Comparison of ENCODE assay signal across 9 mouse cellular contexts in genomic region chr9:92412045-92412444, GRCm38 (mm10). TPM values are rescaled to one million over a fixed set of nuclear protein-coding genes. Genes with fewer than 3 reads are reported as not detected.
A peak's percentile ranks its signal among the peaks of the same experiment; 100 is the strongest.
DNase-seq lines count a peak whose midpoint lies in the region; ATAC-seq and TF ChIP-seq lines count a peak whose summit lies in the region.
"Had no signal": no experiment of that assay in that cellular context is flagged by ENCODE, and none has a peak within 500 bp of the region (broad histone marks: within the 10 kb centered on the region; RNA-seq: fewer than 3 reads in every experiment).

No protein-coding gene starts in this region.

- no peak overlapping the region for H3K27ac ChIP-seq in kidney, embryonic 15.5 days
- H3K27ac ChIP-seq in heart, embryonic 13.5 days (replicated peaks): 0 out of 2 replicates have a peak overlapping the region, but pooled peaks have one; percentile 62
- no peak overlapping the region for H3K27ac ChIP-seq in midbrain, embryonic 15.5 days
- H3K27ac ChIP-seq: embryonic facial prominence, embryonic 13.5 days had no signal

- TF ChIP-seq CTCF in brain, embryonic 14.5 days (IDR thresholded peaks at IDR 0.05; ENCODE audit: borderline replicate concordance, extremely low read depth, insufficient read depth, insufficient read length): no peak

- no peaks in the 10 kb centered on the region for H3K36me3 ChIP-seq in kidney, embryonic 15.5 days
- no peaks in the 10 kb centered on the region for H3K36me3 ChIP-seq in heart, embryonic 13.5 days
- H3K36me3 ChIP-seq in midbrain, embryonic 15.5 days (replicated peaks): no peaks in the 10 kb centered on the region
- H3K36me3 ChIP-seq: embryonic facial prominence, embryonic 13.5 days had no signal

- H3K9me3 ChIP-seq in kidney, embryonic 15.5 days (replicated peaks): no peaks in the 10 kb centered on the region
- H3K9me3 ChIP-seq in heart, embryonic 13.5 days: no peaks in the 10 kb centered on the region; the same call in 1 of the 2 replicates
- H3K9me3 ChIP-seq in midbrain, embryonic 15.5 days: no peaks in the 10 kb centered on the region
- H3K9me3 ChIP-seq: embryonic facial prominence, embryonic 13.5 days had no signal

- no peak overlapping the region for H3K4me3 ChIP-seq in kidney, embryonic 15.5 days (replicated peaks)
- H3K4me3 ChIP-seq in heart, embryonic 13.5 days: no peak overlapping the region
- H3K4me3 ChIP-seq in midbrain, embryonic 15.5 days: no peak overlapping the region
- H3K4me3 ChIP-seq: embryonic facial prominence, embryonic 13.5 days had no signal

- TF ChIP-seq POLR2A in brain, embryonic 14.5 days (IDR thresholded peaks at IDR 0.05; ENCODE audit: borderline replicate concordance, extremely low read depth, insufficient read depth, insufficient read length, poor library complexity, severe bottlenecking): no peak

- 73% methylated on average over 2 of the region's 2 CpGs for WGBS in kidney, embryonic 15.5 days
- WGBS in heart, embryonic 13.5 days: 62% methylated on average over 2 of the region's 2 CpGs
- 86% methylated on average over 2 of the region's 2 CpGs for WGBS in midbrain, embryonic 15.5 days

- no peak for ATAC-seq in kidney, embryonic 15.5 days (replicated peaks; ENCODE audit: low FRiP score)
- no peak for ATAC-seq in heart, embryonic 13.5 days (ENCODE audit: extremely low read depth, insufficient number of reproducible peaks, low FRiP score, low TSS enrichment)
- ATAC-seq in midbrain, embryonic 15.5 days (replicated peaks): no peak
- ATAC-seq: hindbrain, embryonic 16.5 days had no signal

- no peak overlapping the region for H3K4me2 ChIP-seq in kidney, embryonic 15.5 days
- H3K4me2 ChIP-seq in heart, embryonic 13.5 days: no peak overlapping the region
- H3K4me2 ChIP-seq in midbrain, embryonic 15.5 days: no peak overlapping the region
- H3K4me2 ChIP-seq: embryonic facial prominence, embryonic 13.5 days had no signal

- H3K4me1 ChIP-seq in kidney, embryonic 15.5 days: no peaks in the 10 kb centered on the region
- 0 out of 2 replicates have a peak, but pooled peaks cover 4% of the 10 kb centered on the region for H3K4me1 ChIP-seq in heart, embryonic 13.5 days
- no peaks in the 10 kb centered on the region for H3K4me1 ChIP-seq in midbrain, embryonic 15.5 days

- peak; percentile 55 for DNase-seq in kidney, postnatal 14 days
- peak; percentile 28 for DNase-seq in brain, embryonic 14.5 days (ENCODE audit: low read depth)
- peak; percentile 46 for DNase-seq in lung, postnatal 36 days
- no peak for DNase-seq in cerebellum, postnatal 36 days

- no peak overlapping the region for H3K9ac ChIP-seq in kidney, embryonic 15.5 days
- H3K9ac ChIP-seq in heart, embryonic 13.5 days: no peak overlapping the region
- no peak overlapping the region for H3K9ac ChIP-seq in midbrain, embryonic 15.5 days
- H3K9ac ChIP-seq: embryonic facial prominence, embryonic 13.5 days had no signal

- H3K27me3 ChIP-seq in kidney, embryonic 15.5 days: no peaks in the 10 kb centered on the region
- no peaks in the 10 kb centered on the region for H3K27me3 ChIP-seq in heart, embryonic 13.5 days (replicated peaks)
- no peaks in the 10 kb centered on the region for H3K27me3 ChIP-seq in midbrain, embryonic 15.5 days (replicated peaks)
- H3K27me3 ChIP-seq: embryonic facial prominence, embryonic 13.5 days had no signal

RNA-seq across cellular contexts. Expression of gene Plscr4, which starts 45.1 kb away (rescaled TPM):
- polyA plus RNA-seq in kidney, embryonic 15.5 days (2015; fragmentation: Nextera tagmentation; extraction: Ambion mirVana): 3.8 and 4.0 TPM in 2 replicates
- 0.91 and 1.3 TPM in 2 replicates for polyA plus RNA-seq in brain, embryonic 14.5 days (2012; rRNA removed)
- polyA plus RNA-seq in heart, embryonic 13.5 days (2015; fragmentation: Nextera tagmentation; extraction: Ambion mirVana): 3.9 and 4.7 TPM in 2 replicates
- polyA plus RNA-seq in midbrain, embryonic 15.5 days (2015; fragmentation: Nextera tagmentation; extraction: Ambion mirVana): 0.97 and 1.2 TPM in 2 replicates

Comparison
In these comparisons a context has a peak if more than half of its experiments do, and no peak if none do; other contexts are left out.
1. DNase-seq: peak in kidney, postnatal 14 days (single experiment), brain, embryonic 14.5 days (single experiment) and lung, postnatal 36 days (single experiment); none in cerebellum, postnatal 36 days (0 of 2).